Mouse (Mus musculus): Measurements from ENCODE around the gene Gucy1b2. TPM values are rescaled to one million over a fixed set of nuclear protein-coding genes. Genes with fewer than 3 reads are reported as not detected.

The Gucy1b2 gene
- polyA plus RNA-seq (2016; fragmentation: Nextera tagmentation; extraction: Ambion mirVana): 1.6 and 2.2 TPM in 2 replicates

DNA sequence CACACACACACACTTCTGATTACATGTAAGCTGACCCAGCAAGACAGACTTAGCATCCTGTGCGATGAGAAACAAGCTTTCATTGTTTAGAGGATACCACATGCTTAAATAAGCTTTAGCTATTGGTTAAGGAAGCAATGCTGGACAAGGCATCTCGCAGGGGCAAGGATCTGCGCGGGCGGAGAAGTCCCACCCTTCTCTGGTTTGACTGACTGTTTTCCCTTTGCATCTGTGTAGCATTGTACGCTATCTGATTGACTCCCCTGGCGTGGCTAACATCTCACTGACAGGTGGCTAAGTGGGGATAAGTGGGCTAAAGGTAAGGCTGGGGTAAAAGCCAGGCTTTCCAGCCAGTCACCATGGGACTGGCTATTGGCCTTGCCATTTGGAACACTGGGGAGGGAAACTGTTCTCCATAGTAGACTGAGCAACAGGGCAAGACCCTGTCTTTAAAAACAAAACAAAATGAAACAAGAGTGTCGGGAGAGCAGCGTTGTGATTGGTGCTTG is at the start of gene Gucy1b2:
Gucy1b2 (minus strand) TSS at position 51 of the 509 bp plus-strand sequence.
- Histone ChIP-seq H3K27me3 (no peaks in the 10 kb centered on the region), H3K36me3 (no peaks in the 10 kb centered on the region), H3K4me3 (no peak within 1 kb of the TSS), H3K4me1 (peaks cover 20% of the 10 kb centered on the region), H3K4me2 (replicated peaks) (peak within 1 kb of the TSS; percentile 27; the same call in 1 of the 2 replicates), H3K9me3 (no peaks in the 10 kb centered on the region), H3K27ac (replicated peaks) (no peak within 1 kb of the TSS; the same call in 1 of the 2 replicates), H3K9ac (replicated peaks) (no peak within 1 kb of the TSS)
- 77% methylated on average over 9 of the region's 9 CpGs for WGBS
- no peak for ATAC-seq (ENCODE audit: low FRiP score, low read depth)

GRCm38 (mm10) chr14:62497391-62497790 is 41.3 kb upstream of the Gucy1b2 start:
- Histone ChIP-seq H3K9me3 (no peaks in the 10 kb centered on the region), H3K27ac (replicated peaks) (no peak overlapping the region), H3K4me1 (no peaks in the 10 kb centered on the region), H3K4me3 (no peak overlapping the region), H3K36me3 (no peaks in the 10 kb centered on the region), H3K9ac (replicated peaks) (no peak overlapping the region), H3K27me3 (no peaks in the 10 kb centered on the region), H3K4me2 (replicated peaks) (no peak overlapping the region)
- ATAC-seq (ENCODE audit: low FRiP score, low read depth): no peak
- 83% methylated on average over 7 of the region's 7 CpGs for WGBS

DNA sequence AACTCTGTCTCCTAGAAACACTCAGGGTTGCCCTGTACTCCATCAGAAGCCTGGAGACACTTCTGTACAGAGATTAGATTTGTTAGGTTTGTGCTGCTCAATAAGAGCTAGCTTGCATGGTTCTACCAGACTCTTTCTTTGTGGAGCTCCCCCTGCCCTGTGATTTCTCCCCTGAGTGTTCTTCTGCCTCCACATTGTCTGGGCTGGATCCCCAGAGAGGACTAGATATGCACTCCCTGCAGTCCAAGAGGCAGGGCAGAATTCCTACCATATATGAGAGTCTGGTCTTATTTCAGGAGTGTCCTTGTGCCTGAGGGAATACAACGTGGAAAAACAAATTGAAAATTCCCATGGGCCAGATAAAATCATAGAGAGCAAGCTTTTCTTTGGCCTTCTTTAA is 40.4 kb upstream of the Gucy1b2 start:
- 69% methylated on average over 1 of the region's 1 CpGs for WGBS
- no peak overlapping the region for H3K4me2 ChIP-seq (replicated peaks)

GRCm38 (mm10) chr14:62493456-62493855 is 37.4 kb upstream of the Gucy1b2 start:
- no peak for ATAC-seq (ENCODE audit: low FRiP score, low read depth)
- no peaks in the 10 kb centered on the region for H3K9me3 ChIP-seq
- WGBS: 89% methylated on average over 5 of the region's 5 CpGs
- H3K4me3 ChIP-seq: no peak overlapping the region
- H3K27ac ChIP-seq (replicated peaks): no peak overlapping the region
- H3K4me1 ChIP-seq: peaks cover 3% of the 10 kb centered on the region; the same call in 1 of the 2 replicates
- H3K4me2 ChIP-seq (replicated peaks): no peak overlapping the region
- no peaks in the 10 kb centered on the region for H3K27me3 ChIP-seq
- H3K36me3 ChIP-seq: no peaks in the 10 kb centered on the region
- no peak overlapping the region for H3K9ac ChIP-seq (replicated peaks)

More for the DNA sequence above, 40.4 kb upstream of the Gucy1b2 start:
- no peaks in the 10 kb centered on the region for H3K36me3 ChIP-seq
- no peaks in the 10 kb centered on the region for H3K9me3 ChIP-seq
- peaks cover 3% of the 10 kb centered on the region; the same call in 1 of the 2 replicates for H3K4me1 ChIP-seq
- ATAC-seq (ENCODE audit: low FRiP score, low read depth): no peak
- H3K27me3 ChIP-seq: no peaks in the 10 kb centered on the region
- H3K27ac ChIP-seq (replicated peaks): no peak overlapping the region
- no peak overlapping the region for H3K9ac ChIP-seq (replicated peaks)
- no peak overlapping the region for H3K4me3 ChIP-seq

DNA sequence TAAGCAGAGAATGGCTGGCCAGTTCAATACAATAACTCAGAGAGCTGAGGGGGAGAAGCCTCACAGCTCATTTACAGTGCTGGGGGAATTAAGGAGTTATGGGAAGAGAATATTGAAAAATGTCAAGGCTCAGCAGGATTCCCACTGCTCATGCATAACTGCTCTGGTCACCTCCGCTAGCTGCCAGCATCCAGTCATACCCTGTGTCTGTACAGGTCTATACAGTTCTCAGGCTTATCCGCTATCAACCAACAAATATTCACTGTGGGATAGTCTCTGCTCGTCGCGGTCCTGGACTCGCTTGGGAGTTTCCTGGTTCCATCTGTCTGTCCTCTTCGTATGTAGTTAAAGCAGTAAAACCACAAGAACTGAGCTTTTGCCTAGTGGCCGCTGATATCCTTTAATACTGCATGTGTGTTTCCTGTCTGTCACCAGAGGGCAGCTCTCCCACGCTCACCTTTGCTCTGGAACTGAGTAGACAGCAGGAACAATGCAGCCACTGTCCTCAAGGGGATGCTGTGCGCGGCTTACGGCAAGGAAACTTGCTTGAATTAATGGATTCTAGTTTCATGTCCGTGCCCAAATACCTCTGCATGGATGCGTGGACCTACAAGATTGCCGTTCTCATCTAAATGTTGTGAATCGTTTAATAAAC is 36.2 kb upstream of the Gucy1b2 start:
- H3K36me3 ChIP-seq: no peaks in the 10 kb centered on the region
- ATAC-seq (ENCODE audit: low FRiP score, low read depth): 0 out of 2 replicates have a peak, but pooled peaks have one; percentile 49
- WGBS: 36% methylated on average over 16 of the region's 16 CpGs
- no peaks in the 10 kb centered on the region for H3K27me3 ChIP-seq
- no peak overlapping the region for H3K4me3 ChIP-seq
- no peak overlapping the region for H3K4me2 ChIP-seq (replicated peaks)
- H3K9me3 ChIP-seq: no peaks in the 10 kb centered on the region
- H3K9ac ChIP-seq (replicated peaks): no peak overlapping the region
- no peak overlapping the region for H3K27ac ChIP-seq (replicated peaks)
- H3K4me1 ChIP-seq: peaks cover 3% of the 10 kb centered on the region; the same call in 1 of the 2 replicates

GRCm38 (mm10) chr14:62488270-62488669 is 32.2 kb upstream of the Gucy1b2 start:
- Histone ChIP-seq H3K36me3 (no peaks in the 10 kb centered on the region), H3K27me3 (no peaks in the 10 kb centered on the region), H3K9me3 (no peaks in the 10 kb centered on the region), H3K9ac (replicated peaks) (no peak overlapping the region), H3K27ac (replicated peaks) (no peak overlapping the region), H3K4me3 (no peak overlapping the region), H3K4me1 (peaks cover 3% of the 10 kb centered on the region; the same call in 1 of the 2 replicates), H3K4me2 (replicated peaks) (no peak overlapping the region)
- ATAC-seq (ENCODE audit: low FRiP score, low read depth): no peak
- 94% methylated on average over 7 of the region's 7 CpGs for WGBS

DNA sequence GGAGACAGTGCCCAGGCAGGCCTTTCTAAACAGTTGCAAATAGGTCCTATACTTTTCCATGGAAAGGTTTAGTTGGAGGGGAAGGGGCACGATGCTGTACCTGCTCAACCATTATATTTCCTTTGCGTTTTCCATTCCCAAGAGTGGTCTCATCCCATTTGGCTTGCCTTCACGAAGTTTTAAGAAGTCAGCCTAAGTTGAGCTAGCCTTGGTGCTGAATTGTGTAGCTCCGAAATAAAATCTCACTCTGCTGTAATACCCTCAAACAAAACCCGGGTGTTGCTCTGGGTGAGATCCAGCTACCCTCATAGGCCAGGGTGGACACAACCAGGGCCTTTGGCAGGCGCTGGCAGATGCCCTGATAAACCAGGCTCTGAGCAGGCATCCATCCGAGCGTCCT is 25.3 kb upstream of the Gucy1b2 start:
- no peak overlapping the region for H3K27ac ChIP-seq (replicated peaks)
- H3K9me3 ChIP-seq: no peaks in the 10 kb centered on the region
- WGBS: 60% methylated on average over 8 of the region's 8 CpGs
- no peak overlapping the region for H3K4me3 ChIP-seq
- no peaks in the 10 kb centered on the region for H3K36me3 ChIP-seq
- H3K4me1 ChIP-seq: 0 out of 2 replicates have a peak, but pooled peaks cover 2% of the 10 kb centered on the region
- no peaks in the 10 kb centered on the region for H3K27me3 ChIP-seq
- ATAC-seq (ENCODE audit: low FRiP score, low read depth): no peak
- no peak overlapping the region for H3K9ac ChIP-seq (replicated peaks)
- no peak overlapping the region for H3K4me2 ChIP-seq (replicated peaks)

DNA sequence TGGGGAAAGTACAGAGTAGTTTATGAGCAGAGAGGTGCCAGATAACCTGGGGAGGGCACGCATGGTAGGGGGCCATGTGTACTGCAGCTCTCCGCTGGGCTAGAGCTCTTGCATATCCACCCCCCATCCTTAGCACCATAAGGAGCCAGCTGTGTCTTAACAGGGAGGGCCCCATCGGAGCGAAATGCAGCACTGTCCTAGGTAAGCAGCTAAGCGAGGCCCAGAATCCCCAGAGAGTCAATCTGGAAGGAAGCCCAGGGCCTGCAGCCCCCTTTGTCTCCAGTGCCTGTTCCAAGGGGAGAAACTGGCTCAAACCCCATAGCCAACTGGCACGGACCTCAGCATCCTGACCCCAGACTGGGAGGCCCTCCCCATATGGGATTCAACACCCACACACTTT is 23.3 kb upstream of the Gucy1b2 start:
- ATAC-seq (ENCODE audit: low FRiP score, low read depth): no peak
- no peaks in the 10 kb centered on the region for H3K27me3 ChIP-seq
- H3K9ac ChIP-seq (replicated peaks): no peak overlapping the region
- no peak overlapping the region for H3K4me3 ChIP-seq
- H3K36me3 ChIP-seq: no peaks in the 10 kb centered on the region
- WGBS: 63% methylated on average over 6 of the region's 6 CpGs
- H3K4me2 ChIP-seq (replicated peaks): no peak overlapping the region
- H3K27ac ChIP-seq (replicated peaks): no peak overlapping the region
- H3K9me3 ChIP-seq: no peaks in the 10 kb centered on the region
- 0 out of 2 replicates have a peak, but pooled peaks cover 2% of the 10 kb centered on the region for H3K4me1 ChIP-seq

GRCm38 (mm10) chr14:62474481-62474880 is 18.4 kb upstream of the Gucy1b2 start:
- H3K27me3 ChIP-seq: no peaks in the 10 kb centered on the region
- WGBS: 48% methylated on average over 1 of the region's 1 CpGs
- no peaks in the 10 kb centered on the region for H3K9me3 ChIP-seq
- H3K9ac ChIP-seq (replicated peaks): no peak overlapping the region
- no peak overlapping the region for H3K27ac ChIP-seq (replicated peaks)
- ATAC-seq (ENCODE audit: low FRiP score, low read depth): no peak
- no peak overlapping the region for H3K4me2 ChIP-seq (replicated peaks)
- H3K36me3 ChIP-seq: no peaks in the 10 kb centered on the region
- H3K4me3 ChIP-seq: no peak overlapping the region
- H3K4me1 ChIP-seq: 0 out of 2 replicates have a peak, but pooled peaks cover 2% of the 10 kb centered on the region

DNA sequence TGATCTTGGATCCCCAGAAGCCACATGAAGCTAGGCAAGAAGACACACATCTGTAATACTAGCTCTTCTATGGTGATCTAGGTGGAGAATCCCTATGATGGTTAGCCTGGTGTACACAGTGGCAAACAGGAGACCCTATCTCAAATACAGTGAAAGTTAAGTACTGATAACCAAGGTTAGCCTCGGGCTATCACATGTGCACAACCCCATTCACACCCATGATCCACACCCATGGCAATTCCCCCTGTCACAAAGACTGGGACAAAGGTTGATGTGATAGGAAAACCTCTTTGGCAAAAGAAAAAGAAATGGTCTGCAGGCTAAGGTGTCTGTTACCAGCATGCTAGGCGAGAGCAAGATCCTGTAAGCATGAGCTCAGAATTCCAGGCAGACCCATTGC is 16.0 kb upstream of the Gucy1b2 start:
- H3K36me3 ChIP-seq: no peaks in the 10 kb centered on the region
- no peak for ATAC-seq (ENCODE audit: low FRiP score, low read depth)
- H3K27me3 ChIP-seq: no peaks in the 10 kb centered on the region
- no peak overlapping the region for H3K4me3 ChIP-seq
- no peaks in the 10 kb centered on the region for H3K9me3 ChIP-seq
- H3K4me1 ChIP-seq: no peaks in the 10 kb centered on the region
- no peak overlapping the region for H3K27ac ChIP-seq (replicated peaks)
- no peak overlapping the region for H3K4me2 ChIP-seq (replicated peaks)
- 87% methylated on average over 2 of the region's 2 CpGs for WGBS
- no peak overlapping the region for H3K9ac ChIP-seq (replicated peaks)

DNA sequence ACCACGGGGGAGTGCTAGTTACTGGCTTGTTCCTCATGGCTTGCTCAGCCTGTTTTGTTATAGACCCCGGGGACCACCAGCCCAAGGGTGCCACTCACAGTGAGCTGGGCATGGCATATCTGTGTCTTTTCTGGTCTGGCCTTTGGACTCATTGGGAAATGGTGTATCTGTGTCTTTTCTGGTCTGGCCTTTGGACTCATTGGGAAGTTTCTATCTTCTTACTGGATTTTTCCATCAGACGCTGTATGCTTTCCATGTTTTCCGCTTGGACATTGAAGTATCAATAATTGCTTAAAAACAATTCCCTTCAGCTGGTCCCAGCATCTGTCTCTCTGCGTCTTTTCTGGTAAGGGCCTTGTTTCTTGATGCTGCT is 12.7 kb upstream of the Gucy1b2 start:
- no peak overlapping the region for H3K4me3 ChIP-seq
- ATAC-seq (ENCODE audit: low FRiP score, low read depth): no peak
- H3K9ac ChIP-seq (replicated peaks): no peak overlapping the region
- peaks cover 9% of the 10 kb centered on the region; the same call in 1 of the 2 replicates for H3K27me3 ChIP-seq
- no peaks in the 10 kb centered on the region for H3K36me3 ChIP-seq
- no peaks in the 10 kb centered on the region for H3K9me3 ChIP-seq
- H3K4me1 ChIP-seq: peaks cover 5% of the 10 kb centered on the region; the same call in 1 of the 2 replicates
- 93% methylated on average over 5 of the region's 5 CpGs for WGBS
- H3K27ac ChIP-seq (replicated peaks): no peak overlapping the region
- H3K4me2 ChIP-seq (replicated peaks): no peak overlapping the region

DNA sequence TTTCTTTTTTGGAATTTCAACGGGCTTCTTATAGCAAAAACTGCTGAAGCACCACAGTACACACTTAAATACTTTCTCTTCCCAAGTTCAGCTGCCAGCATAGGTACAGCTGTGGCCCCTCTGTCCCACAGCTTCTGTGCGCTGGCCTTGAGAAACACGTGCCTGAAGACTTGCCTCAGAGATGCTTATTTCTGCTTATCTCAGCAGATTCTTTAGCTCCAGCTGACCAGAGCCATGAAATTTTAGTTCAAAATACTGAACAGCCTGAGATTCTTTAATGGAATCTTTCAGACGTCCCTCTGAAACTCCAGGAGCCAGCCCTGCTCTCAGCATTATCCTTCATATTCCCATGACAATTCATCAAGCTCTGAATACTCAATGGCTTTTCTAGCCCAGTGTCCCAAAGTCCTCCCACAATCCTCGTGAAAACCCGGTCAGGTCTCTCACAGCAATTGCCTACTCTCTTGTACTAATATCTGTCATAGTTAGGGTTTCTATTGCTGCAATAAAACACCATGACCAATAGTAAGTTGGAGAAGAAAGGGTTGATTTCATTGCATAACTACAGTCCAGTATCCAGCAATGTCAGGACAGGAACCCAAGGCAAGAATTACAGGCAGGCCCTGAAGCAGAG is 12.1 kb upstream of the Gucy1b2 start:
- H3K9me3 ChIP-seq: no peaks in the 10 kb centered on the region
- H3K27me3 ChIP-seq: peaks cover 14% of the 10 kb centered on the region; the same call in 1 of the 2 replicates
- H3K27ac ChIP-seq (replicated peaks): no peak overlapping the region
- peaks cover 5% of the 10 kb centered on the region; the same call in 1 of the 2 replicates for H3K4me1 ChIP-seq
- no peak overlapping the region for H3K9ac ChIP-seq (replicated peaks)
- ATAC-seq (ENCODE audit: low FRiP score, low read depth): no peak
- H3K36me3 ChIP-seq: no peaks in the 10 kb centered on the region
- 70% methylated on average over 6 of the region's 6 CpGs for WGBS
- H3K4me3 ChIP-seq: no peak overlapping the region
- no peak overlapping the region for H3K4me2 ChIP-seq (replicated peaks)
